Mouse (Mus musculus) midbrain, embryonic 14.5 days (tissue): ENCODE measurements at regions not wholly inside any gene's neighbourhood (a gene's known extent, or its start where the extent isn't known, plus 50 kb on each side); places are given as distances from the start of the nearest gene placed in this dataset.
"Not testable (repeated sequence)": the region's sequence is repeated elsewhere in the genome, so short reads cannot be mapped to it uniquely, and the experiment has no call there.

Experiments
- ATAC-seq: fragments of 200-750 bp; cut with Nextera tagmentation; 2 replicates; pipeline ENCODE4 v1.8.0; 2017; ENCODE audit warnings: moderate number of reproducible peaks, moderate library complexity; ENCODE audit not compliant: low FRiP score, low TSS enrichment
- DNase-seq: peaks from one replicate; pipeline ENCODE4 v3.0.0-alpha.2; 2015
- H3K27ac ChIP-seq: fragments of 300-500 bp; sonication (generic); replicated peaks from 2 replicates; pipeline ENCODE4 v1.5.1; 2014; ENCODE audit warnings: mild to moderate bottlenecking, low read depth, low read length, moderate library complexity
- H3K27me3 ChIP-seq: fragments of 300-500 bp; sonication (generic); 2 replicates; pipeline ENCODE4 v1.6.1; 2014; ENCODE audit warnings: low read length, control low read depth, mixed read lengths; ENCODE audit not compliant: control insufficient read depth, insufficient read depth
- H3K36me3 ChIP-seq: fragments of 300-500 bp; sonication (generic); 2 replicates; pipeline ENCODE4 v1.6.1; 2014; ENCODE audit warnings: low read length, control low read depth; ENCODE audit not compliant: control insufficient read depth, insufficient read depth
- H3K4me1 ChIP-seq: fragments of 300-500 bp; sonication (generic); 2 replicates; pipeline ENCODE4 v1.6.1; 2014; ENCODE audit warnings: mild to moderate bottlenecking, antibody characterized with exemption, low read length, control low read depth; ENCODE audit not compliant: control insufficient read depth, insufficient read depth
- H3K4me2 ChIP-seq: fragments of 300-500 bp; sonication (generic); 2 replicates; pipeline ENCODE4 v1.6.1; 2014; ENCODE audit warnings: mild to moderate bottlenecking, low read length, moderate library complexity
- H3K4me3 ChIP-seq: fragments of 300-500 bp; sonication (generic); replicated peaks from 2 replicates; pipeline ENCODE4 v1.5.1; 2014; ENCODE audit warnings: low read depth, low read length
- H3K9ac ChIP-seq: fragments of 300-500 bp; sonication (generic); replicated peaks from 2 replicates; pipeline ENCODE4 v1.6.1; 2014; ENCODE audit warnings: mild to moderate bottlenecking, low read length, moderate library complexity
- H3K9me3 ChIP-seq: fragments of 300-500 bp; sonication (generic); 2 replicates; pipeline ENCODE4 v1.6.1; 2016; ENCODE audit warnings: low read length, control low read depth, mixed read lengths; ENCODE audit not compliant: control insufficient read depth
- WGBS: fragments of 180-500 bp; shearing (Covaris S2); extraction: QIAGEN DNeasy Blood & Tissue Kit; methylation state at CpG from one replicate; pipeline ENCODE4 v1.1.7; 2014; 5-methylcytosine and 5-hydroxymethylcytosine counted together

- DNase-seq (no peak), ATAC-seq (no peak)
- Histone ChIP-seq H3K9me3 (no peaks in the 10 kb centered on the region), H3K27ac (no peak overlapping the region), H3K4me1 (no peaks in the 10 kb centered on the region), H3K4me3 (no peak overlapping the region), H3K4me2 (no peak overlapping the region), H3K9ac (no peak overlapping the region), H3K36me3 (no peaks in the 10 kb centered on the region), H3K27me3 (no peaks in the 10 kb centered on the region)
- 55% methylated on average over 6 of the region's 6 CpGs for WGBS
These were observed 69.4 kb upstream of the Dph6 start for GRCm38 (mm10) chr2:114723971-114724666.

DNA sequence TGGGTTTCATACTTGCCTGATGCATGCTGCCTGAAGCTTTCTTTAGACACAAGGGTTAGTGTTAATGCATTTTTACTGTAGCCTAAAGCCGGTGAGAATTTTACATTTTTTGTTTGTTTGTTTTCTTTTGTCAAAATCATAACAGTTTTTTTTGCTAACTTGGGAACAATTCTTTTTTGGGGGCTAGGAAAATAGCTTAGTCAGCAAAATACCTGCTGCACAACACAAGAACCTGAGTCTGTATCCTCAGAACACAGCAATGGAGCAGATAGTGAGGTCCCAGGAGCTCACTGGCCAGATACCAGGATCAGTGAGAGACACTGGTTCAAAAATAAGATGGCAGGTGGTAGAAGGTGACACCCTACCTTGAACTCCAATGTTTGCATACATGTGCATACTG, 72.4 kb upstream of the Dph6 start:
- no peak overlapping the region for H3K9ac ChIP-seq
- H3K27me3 ChIP-seq = no peaks in the 10 kb centered on the region
- no peaks in the 10 kb centered on the region for H3K36me3 ChIP-seq
- WGBS = 94% methylated on average over 1 of the region's 1 CpGs
- no peak overlapping the region for H3K27ac ChIP-seq
- H3K9me3 ChIP-seq = no peaks in the 10 kb centered on the region
- H3K4me2 ChIP-seq = no peak overlapping the region
- DNase-seq (no peak), ATAC-seq (no peak)
- H3K4me3 ChIP-seq = no peak overlapping the region
- no peaks in the 10 kb centered on the region for H3K4me1 ChIP-seq

- H3K9ac ChIP-seq = no peak overlapping the region
- no peaks in the 10 kb centered on the region for H3K36me3 ChIP-seq
- DNase-seq (no peak), ATAC-seq (no peak)
- no peaks in the 10 kb centered on the region for H3K27me3 ChIP-seq
- H3K27ac ChIP-seq = no peak overlapping the region
- H3K9me3 ChIP-seq = no peaks in the 10 kb centered on the region
- no peak overlapping the region for H3K4me3 ChIP-seq
- no peak overlapping the region for H3K4me2 ChIP-seq
- H3K4me1 ChIP-seq = no peaks in the 10 kb centered on the region
- WGBS = 74% methylated on average over 4 of the region's 4 CpGs
These were observed 80.3 kb upstream of the Dph6 start for GRCm38 (mm10) chr2:114734861-114735569.

- H3K27ac ChIP-seq = no peak overlapping the region
- no peak overlapping the region for H3K4me2 ChIP-seq
- DNase-seq (peak; percentile 18), ATAC-seq (no peak)
- no peaks in the 10 kb centered on the region for H3K36me3 ChIP-seq
- H3K9me3 ChIP-seq = no peaks in the 10 kb centered on the region
- 69% methylated on average over 11 of the region's 11 CpGs for WGBS
- H3K27me3 ChIP-seq = no peaks in the 10 kb centered on the region
- no peak overlapping the region for H3K9ac ChIP-seq
- H3K4me3 ChIP-seq = no peak overlapping the region
- H3K4me1 ChIP-seq = no peaks in the 10 kb centered on the region
These were observed 84.9 kb upstream of the Dph6 start for GRCm38 (mm10) chr2:114739421-114740212.

- ATAC-seq (no peak), DNase-seq (peak; percentile 17)
- H3K27ac ChIP-seq = no peak overlapping the region
- no peaks in the 10 kb centered on the region for H3K9me3 ChIP-seq
- no peak overlapping the region for H3K4me2 ChIP-seq
- no peak overlapping the region for H3K9ac ChIP-seq
- H3K27me3 ChIP-seq = no peaks in the 10 kb centered on the region
- H3K4me3 ChIP-seq = no peak overlapping the region
- H3K36me3 ChIP-seq = no peaks in the 10 kb centered on the region
- no peaks in the 10 kb centered on the region for H3K4me1 ChIP-seq
- 59% methylated on average over 4 of the region's 4 CpGs for WGBS
These were observed 108.5 kb upstream of the Dph6 start for GRCm38 (mm10) chr2:114763276-114763675.

DNA sequence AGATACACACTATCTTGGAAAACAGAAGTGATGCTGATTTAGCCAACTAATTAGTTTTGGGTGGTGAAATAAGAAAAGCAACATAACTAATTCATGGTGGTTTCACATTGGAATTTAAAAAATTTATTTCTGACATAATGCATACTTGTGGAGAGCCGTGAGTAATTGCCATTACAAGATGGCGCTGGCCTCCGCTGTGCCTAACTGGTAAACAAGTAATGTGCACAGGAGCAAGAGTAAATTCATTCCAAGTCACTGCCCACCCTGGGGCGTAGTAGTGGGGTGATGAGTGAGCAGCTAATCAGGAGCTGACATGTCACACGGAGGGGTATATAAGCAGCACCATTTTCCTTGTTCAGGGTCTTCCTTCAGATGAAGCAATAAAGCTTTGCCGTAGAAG, 119.0 kb upstream of the Dph6 start:
- H3K36me3 ChIP-seq, H3K4me1 ChIP-seq, H3K9ac ChIP-seq, H3K9me3 ChIP-seq, DNase-seq, H3K27ac ChIP-seq, H3K4me3 ChIP-seq, H3K4me2 ChIP-seq, ATAC-seq, H3K27me3 ChIP-seq: not testable (repeated sequence)
- 96% methylated on average over 6 of the region's 6 CpGs for whole genome bisulfite sequencing

DNA sequence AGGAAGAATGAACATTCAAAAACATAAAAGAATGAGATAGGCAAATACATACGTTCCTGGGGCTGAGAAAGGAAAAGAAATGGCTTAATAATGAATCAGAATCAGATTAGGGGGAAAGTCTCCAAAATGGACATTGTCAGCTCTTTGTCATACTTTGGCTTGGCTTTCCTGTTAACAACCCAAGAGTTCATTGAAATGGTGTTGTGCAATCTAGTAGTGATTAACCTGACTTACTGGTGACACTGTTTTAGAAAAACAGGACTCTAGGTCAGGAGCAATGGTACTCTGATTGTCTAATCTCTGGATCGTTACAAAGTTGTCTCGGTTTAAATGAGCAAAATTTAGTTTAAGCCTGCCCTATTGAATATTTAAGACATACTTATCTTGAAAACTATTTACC, 119.5 kb upstream of the Dph6 start:
- H3K4me3 ChIP-seq = no peak overlapping the region
- H3K27me3 ChIP-seq = no peaks in the 10 kb centered on the region
- no peak overlapping the region for H3K27ac ChIP-seq
- no peaks in the 10 kb centered on the region for H3K4me1 ChIP-seq
- H3K9ac ChIP-seq = no peak overlapping the region
- no peaks in the 10 kb centered on the region for H3K36me3 ChIP-seq
- H3K4me2 ChIP-seq = no peak overlapping the region
- H3K9me3 ChIP-seq = no peaks in the 10 kb centered on the region
- ATAC-seq = no peak
- no peak for DNase-seq
- 86% methylated on average over 3 of the region's 3 CpGs for WGBS

DNA sequence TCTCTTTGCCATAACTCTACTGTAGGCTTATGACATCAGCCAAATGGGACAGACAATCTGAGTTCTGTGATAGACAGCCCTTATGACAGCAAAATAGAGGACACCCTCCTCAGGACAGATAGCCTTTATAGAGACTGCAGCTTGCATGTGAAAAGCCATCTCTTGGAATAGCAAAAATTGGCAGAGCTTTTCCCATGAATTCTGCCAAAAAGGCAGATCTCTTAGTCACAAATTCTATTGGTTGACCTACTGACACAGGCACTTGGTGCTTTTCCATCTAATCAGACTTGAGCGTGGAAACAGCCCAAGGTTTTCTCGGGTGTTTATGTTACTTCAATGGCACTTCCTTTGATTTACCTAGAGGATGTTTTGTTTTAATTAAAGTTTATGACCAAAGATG, 120.8 kb upstream of the Dph6 start:
- H3K4me3 ChIP-seq = no peak overlapping the region
- no peak overlapping the region for H3K27ac ChIP-seq
- H3K27me3 ChIP-seq = no peaks in the 10 kb centered on the region
- no peaks in the 10 kb centered on the region for H3K36me3 ChIP-seq
- H3K4me1 ChIP-seq = no peaks in the 10 kb centered on the region
- no peak overlapping the region for H3K4me2 ChIP-seq
- no peaks in the 10 kb centered on the region for H3K9me3 ChIP-seq
- 93% methylated on average over 2 of the region's 2 CpGs for WGBS
- ATAC-seq = no peak
- DNase-seq = no peak
- H3K9ac ChIP-seq = no peak overlapping the region
